Mouse (Mus musculus) spleen, adult 2 months (tissue): Measurements from ENCODE around the gene 2010300C02Rik.

Experiments used
- CTCF ChIP-seq: fragments of 200-500 bp; IDR thresholded peaks from 2 replicates; pipeline ENCODE4 v1.5.1; 2011; ENCODE audit warnings: mild to moderate bottlenecking, inconsistent platforms; ENCODE audit not compliant: insufficient read depth, insufficient read length, insufficient replicate concordance; ENCODE audit errors: extremely low read depth
- POLR2A ChIP-seq: fragments of 200-500 bp; IDR thresholded peaks from 2 replicates; pipeline ENCODE4 v1.6.1; 2011; ENCODE audit warnings: low read depth, low read length, inconsistent platforms

- no peak for TF ChIP-seq POLR2A
- TF ChIP-seq CTCF = no peak
Observed at GRCm38 (mm10) chr1:37610242-37610641, 109.6 kb downstream of the 2010300C02Rik start.
